Mouse (Mus musculus) heart, postnatal 0 days (tissue): Measurements from ENCODE around the gene Mad1l1.

Source experiments
- CTCF ChIP-seq: IDR thresholded peaks from 2 replicates; pipeline ENCODE4 v1.5.1; 2016; ENCODE audit warnings: antibody characterized with exemption, control low read depth, low read depth
- EP300 ChIP-seq: IDR thresholded peaks from 2 replicates; pipeline ENCODE4 v1.6.1; 2016; ENCODE audit warnings: antibody characterized with exemption, low read depth

GRCm38 (mm10) chr5:140316716-140317115 is 4.6 kb downstream of the Mad1l1 start:
- TF ChIP-seq EP300 (no peak), CTCF (no peak)
